Mouse (Mus musculus) C2C12 (cell line): ENCODE measurements around the gene Nucb2. TPM values are rescaled to one million over a fixed set of nuclear protein-coding genes. Genes with fewer than 3 reads are reported as not detected.
A peak's percentile ranks its signal among the peaks of the same experiment; 100 is the strongest.

Source experiments
- H3K27me3 ChIP-seq: one replicate; pipeline ENCODE4 v1.6.1; 2011; ENCODE audit not compliant: control insufficient read depth, insufficient read depth, insufficient read length
- H3K36me3 ChIP-seq: one replicate; pipeline ENCODE4 v1.6.1; 2011; ENCODE audit not compliant: control insufficient read depth, insufficient read depth
- H3K4me3 ChIP-seq: one replicate; pipeline ENCODE4 v1.5.1; 2011; ENCODE audit warnings: mild to moderate bottlenecking, control low read depth; ENCODE audit not compliant: poor library complexity, insufficient read depth, severe bottlenecking
- H3K79me2 ChIP-seq: one replicate; pipeline ENCODE4 v1.6.1; 2011; ENCODE audit not compliant: control insufficient read depth, insufficient read depth
- H3K79me3 ChIP-seq: one replicate; pipeline ENCODE4 v1.6.1; 2011; ENCODE audit warnings: low read depth, control low read depth
- H3ac ChIP-seq: one replicate; pipeline ENCODE3; 2011; ENCODE audit warnings: low read depth; ENCODE audit not compliant: control insufficient read depth, insufficient read length
- CEBPB ChIP-seq: IDR thresholded peaks from one replicate; pipeline ENCODE4 v1.6.1; 2011; ENCODE audit warnings: low read depth, mild to moderate bottlenecking, control low read depth, moderate library complexity
- CTCF ChIP-seq: IDR thresholded peaks from one replicate; pipeline ENCODE4 v1.5.1; 2011; ENCODE audit not compliant: control insufficient read depth, insufficient read depth, insufficient read length
- FOSL1 ChIP-seq: IDR thresholded peaks from one replicate; pipeline ENCODE4 v1.8.0; 2011; ENCODE audit warnings: mild to moderate bottlenecking, low read length; ENCODE audit not compliant: poor library complexity, insufficient read depth, severe bottlenecking
- MAX ChIP-seq: IDR thresholded peaks from one replicate; pipeline ENCODE4 v1.6.1; 2011; ENCODE audit warnings: mild to moderate bottlenecking, control low read depth
- MYOD1 ChIP-seq: IDR thresholded peaks from one replicate; pipeline ENCODE4 v1.6.1; 2011; ENCODE audit warnings: low read depth; ENCODE audit not compliant: control insufficient read depth, insufficient read length
- MYOG ChIP-seq: IDR thresholded peaks from one replicate; pipeline ENCODE4 v1.6.1; 2011; ENCODE audit not compliant: control insufficient read depth, insufficient read length; ENCODE audit errors: extremely low read depth
- USF1 ChIP-seq: IDR thresholded peaks from one replicate; pipeline ENCODE4 v1.6.1; 2011; ENCODE audit warnings: low read depth, mild to moderate bottlenecking, control low read depth, moderate library complexity
- polyA plus RNA-seq: library from polyadenylated mRNA; unstranded; fragments of >200 nt; fragmentation: generic; extraction: Trizol; gene quantifications from one replicate; pipeline ENCODE4 v1.2.1, GENCODE M21; 2012; ENCODE audit warnings: missing spikeins

Gene Nucb2
- polyA plus RNA-seq, 1 experiment, result 5.0 TPM

- no peak for TF ChIP-seq CEBPB
- no peak for TF ChIP-seq MAX
- TF ChIP-seq MYOG, result no peak
- no peak for TF ChIP-seq CTCF
- no peak for TF ChIP-seq MYOD1
- no peak for TF ChIP-seq USF1
- TF ChIP-seq FOSL1, result no peak
- Histone ChIP-seq H3K27me3 (no peaks in the 10 kb centered on the region), H3ac (no peak overlapping the region), H3K4me3 (no peak overlapping the region), H3K79me3 (no peaks in the 10 kb centered on the region), H3K36me3 (no peaks in the 10 kb centered on the region), H3K79me2 (no peaks in the 10 kb centered on the region)
These were observed 10.7 kb upstream of the Nucb2 start for GRCm38 (mm10) chr7:116493267-116494003.

GRCm38 (mm10) chr7:116494618-116495017 is 9.6 kb upstream of the Nucb2 start:
- no peak for TF ChIP-seq MYOD1
- no peak for TF ChIP-seq MYOG
- no peak for TF ChIP-seq CEBPB
- no peak for TF ChIP-seq MAX
- TF ChIP-seq CTCF, result no peak
- TF ChIP-seq FOSL1, result no peak
- no peak overlapping the region for H3K4me3 ChIP-seq
- H3K27me3 ChIP-seq, result no peaks in the 10 kb centered on the region
- H3K79me2 ChIP-seq, result no peaks in the 10 kb centered on the region
- no peaks in the 10 kb centered on the region for H3K79me3 ChIP-seq
- no peak overlapping the region for H3ac ChIP-seq
- no peaks in the 10 kb centered on the region for H3K36me3 ChIP-seq

- Histone ChIP-seq H3K27me3 (no peaks in the 10 kb centered on the region), H3K79me3 (no peaks in the 10 kb centered on the region), H3K79me2 (no peaks in the 10 kb centered on the region), H3ac (no peak overlapping the region), H3K4me3 (no peak overlapping the region), H3K36me3 (no peaks in the 10 kb centered on the region)
- TF ChIP-seq USF1 (no peak), CEBPB (no peak), MYOD1 (no peak), FOSL1 (no peak), MYOG (no peak), CTCF (no peak), MAX (no peak)
These were observed 7.4 kb upstream of the Nucb2 start for GRCm38 (mm10) chr7:116496760-116497159.

DNA sequence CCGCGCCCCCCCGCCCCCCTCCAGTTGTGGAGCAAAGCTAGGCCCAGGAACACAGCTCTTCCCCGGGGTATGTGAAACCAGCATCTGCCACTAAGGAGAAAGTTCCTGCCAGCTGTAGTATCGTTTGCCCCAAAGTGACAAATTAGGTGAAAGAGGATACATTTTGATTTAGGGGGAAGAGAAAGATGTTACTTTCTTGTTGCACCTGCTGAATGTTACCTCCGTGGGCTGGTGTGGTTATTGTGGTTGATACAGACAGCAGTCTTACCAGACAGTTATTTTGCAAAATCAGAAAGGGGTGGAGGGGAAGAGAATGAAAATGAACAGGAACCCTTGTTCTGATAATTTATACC is 625 bp downstream of the Nucb2 start:
- H3K79me3 ChIP-seq, result no peaks in the 10 kb centered on the region
- no peaks in the 10 kb centered on the region for H3K27me3 ChIP-seq
- TF ChIP-seq FOSL1 (no peak), MAX (no peak), CEBPB (no peak), USF1 (no peak), CTCF (no peak), MYOD1 (no peak), MYOG (no peak)
- no peaks in the 10 kb centered on the region for H3K36me3 ChIP-seq
- H3K79me2 ChIP-seq, result no peaks in the 10 kb centered on the region
- H3K4me3 ChIP-seq, result peak overlapping the region; percentile 61
- peak overlapping the region; percentile 75 for H3ac ChIP-seq

DNA sequence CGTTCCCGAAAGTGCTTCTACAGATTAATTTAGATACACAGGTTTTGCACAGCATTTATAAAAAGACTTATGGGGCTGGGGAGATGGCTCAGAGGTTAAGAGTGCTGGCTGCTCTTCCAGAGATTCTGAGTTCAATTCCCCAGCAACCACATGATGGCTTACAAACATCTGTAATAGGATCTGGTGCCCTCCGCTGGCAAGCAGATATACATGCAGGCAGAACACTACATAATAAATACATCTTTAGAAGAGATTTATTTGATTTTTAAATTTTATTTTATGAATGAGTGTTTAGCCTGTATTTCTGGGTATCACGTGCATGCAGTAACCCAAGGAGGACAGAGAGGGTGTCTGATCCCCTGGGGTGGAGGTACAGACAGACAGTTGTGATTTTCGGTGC is 9.9 kb downstream of the Nucb2 start:
- Histone ChIP-seq H3K79me3 (no peaks in the 10 kb centered on the region), H3K27me3 (no peaks in the 10 kb centered on the region), H3K79me2 (no peaks in the 10 kb centered on the region), H3K4me3 (no peak overlapping the region), H3K36me3 (no peaks in the 10 kb centered on the region), H3ac (no peak overlapping the region)
- TF ChIP-seq CTCF, result no peak
- no peak for TF ChIP-seq MYOD1
- TF ChIP-seq USF1, result no peak
- TF ChIP-seq CEBPB, result no peak
- TF ChIP-seq FOSL1, result no peak
- no peak for TF ChIP-seq MYOG
- no peak for TF ChIP-seq MAX

- TF ChIP-seq MYOG, result no peak
- TF ChIP-seq MYOD1, result no peak
- no peak for TF ChIP-seq CEBPB
- H3ac ChIP-seq, result no peak overlapping the region
These were observed 10.4 kb downstream of the Nucb2 start for GRCm38 (mm10) chr7:116514546-116514945.

DNA sequence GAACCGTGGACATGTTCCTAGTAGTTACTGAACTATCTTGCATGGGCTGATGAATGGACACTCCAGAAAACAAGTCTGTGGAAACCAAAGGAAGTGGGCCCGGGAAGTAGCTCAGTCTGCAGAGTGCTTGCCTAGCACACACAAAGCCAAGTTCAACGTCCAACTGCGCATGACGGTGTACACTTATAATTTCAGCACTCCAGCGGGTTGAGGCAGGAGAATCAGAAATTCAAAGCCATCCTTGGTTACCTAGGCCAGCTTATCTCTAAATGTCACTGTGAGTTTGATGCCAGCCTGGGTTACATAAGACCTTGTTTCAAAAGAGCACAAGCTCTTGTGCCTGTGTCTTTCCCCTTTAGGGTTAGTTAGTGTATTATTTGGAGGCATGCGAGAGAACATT is 10.9 kb downstream of the Nucb2 start:
- no peaks in the 10 kb centered on the region for H3K36me3 ChIP-seq
- no peak overlapping the region for H3ac ChIP-seq
- H3K4me3 ChIP-seq, result no peak overlapping the region
- no peaks in the 10 kb centered on the region for H3K79me3 ChIP-seq
- TF ChIP-seq FOSL1, result no peak
- no peak for TF ChIP-seq USF1
- TF ChIP-seq MAX, result no peak
- no peak for TF ChIP-seq CEBPB
- no peak for TF ChIP-seq MYOD1
- TF ChIP-seq CTCF, result no peak
- no peak for TF ChIP-seq MYOG
- H3K79me2 ChIP-seq, result no peaks in the 10 kb centered on the region
- H3K27me3 ChIP-seq, result no peaks in the 10 kb centered on the region

More at GRCm38 (mm10) chr7:116514546-116514945, 10.4 kb downstream of the Nucb2 start:
- Histone ChIP-seq H3K79me3 (no peaks in the 10 kb centered on the region), H3K36me3 (no peaks in the 10 kb centered on the region), H3K27me3 (no peaks in the 10 kb centered on the region), H3K4me3 (no peak overlapping the region), H3K79me2 (no peaks in the 10 kb centered on the region)
